Mouse (Mus musculus) heart, embryonic 11.5 days (tissue): ENCODE measurements around the gene Mxra8. TPM values are rescaled to one million over a fixed set of nuclear protein-coding genes. Genes with fewer than 3 reads are reported as not detected.

Experiments used
- ATAC-seq: fragments of 200-750 bp; cut with Nextera tagmentation; replicated peaks from 2 replicates; pipeline ENCODE4 v1.8.0; 2017; ENCODE audit warnings: moderate library complexity; ENCODE audit not compliant: insufficient number of reproducible peaks, low FRiP score, low TSS enrichment
- H3K27ac ChIP-seq: fragments of 300-500 bp; sonication (generic); 2 replicates; pipeline ENCODE4 v1.5.1; 2014; ENCODE audit warnings: mild to moderate bottlenecking, low read depth, low read length
- H3K27me3 ChIP-seq: fragments of 300-500 bp; sonication (generic); 2 replicates; pipeline ENCODE4 v1.6.1; 2014; ENCODE audit warnings: mild to moderate bottlenecking, low read length, mixed read lengths; ENCODE audit not compliant: control insufficient read depth, insufficient read depth
- H3K36me3 ChIP-seq: fragments of 300-500 bp; sonication (generic); 2 replicates; pipeline ENCODE4 v1.6.1; 2014; ENCODE audit warnings: mild to moderate bottlenecking, low read length, moderate library complexity, mixed read lengths; ENCODE audit not compliant: control insufficient read depth, insufficient read depth
- H3K4me1 ChIP-seq: fragments of 300-500 bp; sonication (generic); 2 replicates; pipeline ENCODE4 v1.6.1; 2014; ENCODE audit warnings: low read length; ENCODE audit not compliant: control insufficient read depth, insufficient read depth
- H3K4me2 ChIP-seq: fragments of 300-500 bp; sonication (generic); 2 replicates; pipeline ENCODE4 v1.6.1; 2014; ENCODE audit warnings: mild to moderate bottlenecking, moderate library complexity
- H3K4me3 ChIP-seq: fragments of 300-500 bp; sonication (generic); 2 replicates; pipeline ENCODE4 v1.5.1; 2014; ENCODE audit warnings: low read depth, low read length
- H3K9ac ChIP-seq: fragments of 300-500 bp; sonication (generic); 2 replicates; pipeline ENCODE4 v1.6.1; 2014; ENCODE audit warnings: mild to moderate bottlenecking, low read depth, low read length, moderate library complexity
- H3K9me3 ChIP-seq: fragments of 300-500 bp; sonication (generic); replicated peaks from 2 replicates; pipeline ENCODE4 v1.6.1; 2016; ENCODE audit warnings: low read length; ENCODE audit not compliant: control insufficient read depth
- WGBS: fragments of 180-500 bp; shearing (Covaris S2); extraction: QIAGEN DNeasy Blood & Tissue Kit; methylation state at CpG from one replicate; pipeline ENCODE4 v1.1.7; 2014; ENCODE audit not compliant: insufficient replicate concordance; 5-methylcytosine and 5-hydroxymethylcytosine counted together
- polyA plus RNA-seq: library from polyadenylated mRNA; unstranded; fragments of >200 nt; fragmentation: Nextera tagmentation; extraction: Ambion mirVana; gene quantifications from 2 replicates; pipeline ENCODE4 v1.2.1, GENCODE M21; 2014

Gene Mxra8
- polyA plus RNA-seq, 1 experiment from 2014 or later: 34.5 TPM

DNA sequence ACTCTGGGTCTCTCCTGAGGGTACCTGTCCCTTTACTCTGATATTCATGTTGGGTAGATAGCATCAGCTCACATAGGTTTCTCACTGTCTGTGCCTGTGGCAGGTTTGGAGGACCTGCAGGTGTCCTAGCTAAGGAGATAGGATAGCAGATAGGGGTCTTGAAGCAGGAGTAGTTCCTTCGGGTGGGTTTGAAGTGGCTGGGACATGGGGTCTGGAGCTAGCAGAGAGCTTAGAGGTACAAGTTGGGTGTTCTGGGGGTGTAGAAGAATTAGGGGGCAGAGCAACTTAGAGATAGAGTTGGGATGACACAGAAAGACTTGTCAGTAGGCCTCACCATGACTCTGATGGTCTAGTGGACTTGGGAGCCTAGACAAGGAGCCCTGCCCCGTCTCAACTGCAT is 9.9 kb downstream of the Mxra8 start:
- Histone ChIP-seq H3K4me3 (no peak overlapping the region), H3K9me3 (no peaks in the 10 kb centered on the region), H3K9ac (no peak overlapping the region), H3K36me3 (no peaks in the 10 kb centered on the region; the same call in 1 of the 2 replicates), H3K27ac (no peak overlapping the region), H3K4me2 (no peak overlapping the region), H3K4me1 (peaks cover 11% of the 10 kb centered on the region), H3K27me3 (no peaks in the 10 kb centered on the region)
- 77% methylated on average over 2 of the region's 2 CpGs for WGBS
- ATAC-seq: no peak

DNA sequence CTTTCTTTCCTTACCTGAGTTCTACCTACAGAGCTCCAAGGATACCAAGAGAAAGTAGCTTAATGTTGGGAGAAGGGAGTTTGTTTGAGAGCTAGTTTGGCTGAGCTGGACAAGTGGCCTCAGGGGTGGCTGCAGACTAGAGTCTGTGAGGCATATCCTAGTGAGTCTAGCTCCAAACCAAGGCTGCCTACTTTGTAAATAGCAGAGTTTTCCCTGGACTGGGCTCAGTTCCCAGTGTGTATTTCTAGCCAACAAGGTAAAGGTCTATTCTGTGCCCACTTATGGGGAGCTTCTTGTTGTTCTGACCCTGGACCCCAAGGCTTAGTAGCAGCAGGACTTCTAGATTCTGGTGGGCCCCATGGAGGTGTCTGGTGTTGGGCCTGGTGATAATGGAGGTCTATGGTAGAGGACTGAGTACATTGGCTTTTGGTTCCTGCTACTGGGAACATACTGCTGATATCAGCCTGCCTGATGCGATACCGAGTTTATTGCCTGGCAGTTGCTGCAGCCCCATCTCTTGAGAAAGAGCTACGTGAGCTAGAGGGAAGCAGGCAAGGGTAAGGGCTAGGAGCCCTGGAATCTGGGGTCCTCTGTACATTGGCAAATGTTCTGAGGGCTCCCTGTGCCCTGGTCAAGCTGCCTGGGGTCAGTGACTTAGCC is 10.4 kb downstream of the Mxra8 start:
- no peak for ATAC-seq
- Histone ChIP-seq H3K4me1 (peaks cover 11% of the 10 kb centered on the region), H3K36me3 (peaks cover 2% of the 10 kb centered on the region; the same call in 1 of the 2 replicates), H3K9ac (no peak overlapping the region), H3K4me2 (no peak overlapping the region), H3K9me3 (no peaks in the 10 kb centered on the region), H3K27me3 (no peaks in the 10 kb centered on the region), H3K27ac (no peak overlapping the region), H3K4me3 (no peak overlapping the region)
- 91% methylated on average over 3 of the region's 3 CpGs for WGBS

DNA sequence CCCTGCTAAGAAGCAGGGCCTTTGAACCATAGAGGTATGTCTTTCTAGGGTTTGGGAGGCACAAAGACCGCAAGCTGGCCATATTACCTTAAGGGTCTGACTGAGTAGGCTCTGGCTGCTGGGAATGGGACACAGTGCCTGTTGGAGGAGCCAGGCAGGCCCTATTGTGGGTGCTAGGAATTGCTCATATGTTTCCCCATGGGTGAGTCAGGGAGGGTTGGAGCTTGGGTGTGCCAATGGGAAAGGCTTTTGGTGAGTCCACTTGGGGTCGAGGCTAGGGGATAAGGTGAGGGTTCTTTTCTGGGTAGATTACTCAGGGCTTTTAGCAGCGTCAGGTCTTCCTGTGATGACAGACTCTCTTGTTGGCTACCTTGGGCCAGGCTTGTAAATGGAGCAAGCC is 11.9 kb downstream of the Mxra8 start:
- Histone ChIP-seq H3K9ac (no peak overlapping the region), H3K27me3 (no peaks in the 10 kb centered on the region), H3K9me3 (no peaks in the 10 kb centered on the region), H3K27ac (no peak overlapping the region), H3K4me1 (peaks cover 11% of the 10 kb centered on the region), H3K36me3 (peaks cover 13% of the 10 kb centered on the region), H3K4me3 (no peak overlapping the region), H3K4me2 (no peak overlapping the region)
- 85% methylated on average over 3 of the region's 3 CpGs for whole genome bisulfite sequencing
- no peak for ATAC-seq

DNA sequence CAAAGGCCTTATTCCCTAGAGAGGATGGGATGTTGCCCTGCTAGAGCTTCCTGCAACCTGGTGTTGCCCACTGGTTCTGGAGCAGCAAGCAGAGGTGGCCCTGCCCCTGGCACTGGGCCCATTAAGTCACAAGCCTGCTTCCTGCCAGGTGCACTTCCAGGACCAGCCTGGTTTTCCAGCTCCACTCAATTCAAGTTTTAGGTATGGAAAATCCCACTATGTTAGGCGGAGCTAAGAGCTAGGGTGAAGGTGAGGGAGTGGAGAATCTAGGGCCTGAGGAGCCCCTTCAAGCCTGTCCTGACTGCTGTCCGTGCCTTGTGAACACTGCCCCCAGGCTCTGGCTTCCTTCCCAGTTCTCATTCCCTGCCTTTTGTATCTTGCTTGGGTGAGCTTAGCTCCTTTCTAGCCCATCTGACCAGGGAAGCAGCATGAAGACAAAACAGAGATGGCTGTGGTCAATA is 12.5 kb downstream of the Mxra8 start:
- H3K9ac ChIP-seq: no peak overlapping the region
- H3K4me1 ChIP-seq: peaks cover 11% of the 10 kb centered on the region
- H3K4me2 ChIP-seq: no peak overlapping the region
- no peak overlapping the region for H3K27ac ChIP-seq
- WGBS: 78% methylated on average over 2 of the region's 2 CpGs
- H3K36me3 ChIP-seq: peaks cover 16% of the 10 kb centered on the region
- H3K27me3 ChIP-seq: no peaks in the 10 kb centered on the region
- H3K9me3 ChIP-seq: no peaks in the 10 kb centered on the region
- no peak for ATAC-seq
- no peak overlapping the region for H3K4me3 ChIP-seq

DNA sequence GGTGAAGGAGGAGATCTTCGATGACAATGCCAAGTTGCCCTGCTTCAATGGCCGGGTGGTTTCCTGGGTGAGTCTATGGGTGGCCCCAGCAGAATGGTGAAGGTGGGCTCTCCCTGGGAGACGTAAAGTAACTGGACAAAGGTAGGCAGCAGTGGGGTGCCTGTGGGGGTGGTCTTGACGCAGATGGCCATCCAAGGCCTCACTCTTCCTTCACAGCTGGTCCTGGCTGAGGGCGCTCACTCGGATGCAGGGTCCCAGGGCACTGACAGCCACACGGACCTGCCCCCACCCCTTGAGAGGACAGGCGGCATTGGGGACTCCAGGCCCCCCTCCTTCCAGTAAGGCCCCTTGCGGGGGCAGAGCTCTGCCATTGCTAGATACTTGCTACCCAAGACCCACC is 13.9 kb downstream of the Mxra8 start:
- Histone ChIP-seq H3K27ac (no peak overlapping the region), H3K4me1 (peaks cover 5% of the 10 kb centered on the region), H3K4me2 (no peak overlapping the region), H3K4me3 (no peak overlapping the region), H3K36me3 (peaks cover 20% of the 10 kb centered on the region), H3K9ac (no peak overlapping the region), H3K27me3 (no peaks in the 10 kb centered on the region), H3K9me3 (no peaks in the 10 kb centered on the region)
- WGBS: 91% methylated on average over 9 of the region's 9 CpGs
- no peak for ATAC-seq

DNA sequence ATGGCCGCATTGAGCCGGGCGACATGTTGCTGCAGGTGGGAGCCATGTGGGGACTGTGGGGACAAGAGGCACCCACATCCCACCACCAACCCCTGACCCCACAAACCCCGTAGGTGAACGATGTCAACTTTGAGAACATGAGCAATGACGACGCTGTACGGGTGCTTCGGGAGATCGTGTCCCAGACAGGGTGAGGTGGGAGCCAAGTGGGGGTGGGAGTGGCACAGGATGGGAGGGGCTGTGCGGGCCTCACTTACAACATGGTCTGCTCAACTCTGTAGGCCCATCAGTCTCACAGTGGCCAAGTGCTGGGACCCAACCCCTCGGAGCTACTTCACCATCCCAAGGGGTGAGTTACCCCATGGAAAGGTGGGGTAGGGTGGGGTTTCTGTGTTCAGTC is 15.5 kb downstream of the Mxra8 start:
- H3K9ac ChIP-seq: no peak overlapping the region
- 94% methylated on average over 12 of the region's 12 CpGs for WGBS
- H3K4me3 ChIP-seq: no peak overlapping the region
- ATAC-seq: no peak
- no peaks in the 10 kb centered on the region for H3K27me3 ChIP-seq
- H3K4me2 ChIP-seq: no peak overlapping the region
- H3K4me1 ChIP-seq: no peaks in the 10 kb centered on the region
- H3K36me3 ChIP-seq: peaks cover 20% of the 10 kb centered on the region
- H3K27ac ChIP-seq: no peak overlapping the region
- no peaks in the 10 kb centered on the region for H3K9me3 ChIP-seq

DNA sequence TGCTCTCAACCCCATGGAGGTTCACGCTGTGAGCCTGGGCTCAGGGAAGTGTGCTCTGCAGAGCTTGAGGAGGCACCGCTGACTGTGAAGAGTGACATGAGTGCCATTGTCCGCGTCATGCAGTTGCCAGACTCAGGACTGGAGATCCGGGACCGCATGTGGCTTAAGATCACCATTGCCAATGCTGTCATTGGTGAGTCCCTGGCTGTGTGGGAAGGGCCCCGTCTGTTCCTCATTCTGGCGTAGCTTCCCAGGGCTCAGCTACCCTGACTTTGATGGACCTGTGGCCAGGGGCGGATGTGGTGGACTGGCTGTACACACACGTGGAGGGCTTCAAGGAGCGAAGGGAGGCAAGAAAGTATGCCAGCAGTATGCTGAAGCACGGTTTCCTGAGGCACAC is 16.6 kb downstream of the Mxra8 start:
- no peak overlapping the region for H3K4me3 ChIP-seq
- H3K9ac ChIP-seq: no peak overlapping the region
- H3K27ac ChIP-seq: no peak overlapping the region
- WGBS: 92% methylated on average over 12 of the region's 12 CpGs
- no peak for ATAC-seq
- H3K9me3 ChIP-seq: no peaks in the 10 kb centered on the region
- no peak overlapping the region for H3K4me2 ChIP-seq
- no peaks in the 10 kb centered on the region for H3K27me3 ChIP-seq
- H3K36me3 ChIP-seq: peaks cover 20% of the 10 kb centered on the region
- no peaks in the 10 kb centered on the region for H3K4me1 ChIP-seq

DNA sequence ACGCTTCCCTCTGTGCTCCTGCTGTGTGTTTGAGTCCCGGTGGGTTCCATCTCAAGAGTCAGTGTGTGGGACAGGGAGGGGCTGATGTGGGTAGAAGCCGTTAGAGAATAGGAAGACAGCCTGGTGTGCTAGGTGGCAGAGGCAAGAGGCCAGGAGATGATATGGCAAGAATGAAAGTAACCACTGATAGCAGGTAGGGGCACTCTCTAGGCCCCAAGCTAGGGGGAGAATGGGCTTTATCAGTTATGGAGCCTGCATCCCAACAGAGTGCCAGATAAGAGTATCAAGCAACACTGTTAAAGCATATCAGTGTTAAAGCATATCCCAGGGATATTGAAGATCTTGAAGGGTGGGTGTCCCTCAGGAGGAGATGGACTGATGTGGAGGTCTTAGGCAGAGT is 17.4 kb downstream of the Mxra8 start:
- Histone ChIP-seq H3K4me3 (no peak overlapping the region), H3K9me3 (no peaks in the 10 kb centered on the region), H3K9ac (no peak overlapping the region), H3K27ac (no peak overlapping the region), H3K4me1 (no peaks in the 10 kb centered on the region), H3K36me3 (peaks cover 20% of the 10 kb centered on the region), H3K4me2 (no peak overlapping the region), H3K27me3 (no peaks in the 10 kb centered on the region)
- WGBS: 56% methylated on average over 3 of the region's 3 CpGs
- ATAC-seq: no peak

DNA sequence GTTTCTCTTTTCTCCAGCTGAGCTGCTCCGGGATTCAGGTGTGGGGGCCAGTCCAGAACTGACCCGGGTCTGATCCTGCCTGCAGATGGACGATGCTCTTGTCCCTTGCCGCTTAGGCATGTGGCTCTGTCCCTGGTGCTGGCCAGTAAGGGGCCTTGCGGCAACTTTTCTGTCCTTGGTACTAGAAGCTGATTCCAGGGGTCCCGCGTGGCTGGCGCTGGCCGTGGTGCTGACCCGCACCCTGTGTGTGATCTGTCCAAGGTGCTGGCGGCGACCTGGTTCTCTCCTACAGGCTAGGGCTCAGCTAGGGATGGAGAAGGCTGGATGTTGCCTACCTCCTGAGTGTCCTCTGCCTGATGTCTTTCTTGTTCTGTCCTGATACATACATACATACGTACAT is 19.8 kb downstream of the Mxra8 start:
- Histone ChIP-seq H3K9me3 (no peaks in the 10 kb centered on the region), H3K36me3 (peaks cover 20% of the 10 kb centered on the region), H3K27ac (no peak overlapping the region), H3K27me3 (no peaks in the 10 kb centered on the region), H3K9ac (no peak overlapping the region), H3K4me2 (no peak overlapping the region), H3K4me1 (no peaks in the 10 kb centered on the region), H3K4me3 (no peak overlapping the region)
- 17% methylated on average over 13 of the region's 13 CpGs for WGBS
- ATAC-seq: no peak
